Mouse (Mus musculus) spleen, postnatal 36 days (tissue): ENCODE data around the gene Ndufa12.

Experiments
- DNase-seq, 2 experiments: peaks; one replicate each; pipeline ENCODE4 v3.0.0; 2022; ENCODE audit warnings: low spot score in 2 of 2, mixed read lengths in 1 of 2

Ndufa12 gene

DNA sequence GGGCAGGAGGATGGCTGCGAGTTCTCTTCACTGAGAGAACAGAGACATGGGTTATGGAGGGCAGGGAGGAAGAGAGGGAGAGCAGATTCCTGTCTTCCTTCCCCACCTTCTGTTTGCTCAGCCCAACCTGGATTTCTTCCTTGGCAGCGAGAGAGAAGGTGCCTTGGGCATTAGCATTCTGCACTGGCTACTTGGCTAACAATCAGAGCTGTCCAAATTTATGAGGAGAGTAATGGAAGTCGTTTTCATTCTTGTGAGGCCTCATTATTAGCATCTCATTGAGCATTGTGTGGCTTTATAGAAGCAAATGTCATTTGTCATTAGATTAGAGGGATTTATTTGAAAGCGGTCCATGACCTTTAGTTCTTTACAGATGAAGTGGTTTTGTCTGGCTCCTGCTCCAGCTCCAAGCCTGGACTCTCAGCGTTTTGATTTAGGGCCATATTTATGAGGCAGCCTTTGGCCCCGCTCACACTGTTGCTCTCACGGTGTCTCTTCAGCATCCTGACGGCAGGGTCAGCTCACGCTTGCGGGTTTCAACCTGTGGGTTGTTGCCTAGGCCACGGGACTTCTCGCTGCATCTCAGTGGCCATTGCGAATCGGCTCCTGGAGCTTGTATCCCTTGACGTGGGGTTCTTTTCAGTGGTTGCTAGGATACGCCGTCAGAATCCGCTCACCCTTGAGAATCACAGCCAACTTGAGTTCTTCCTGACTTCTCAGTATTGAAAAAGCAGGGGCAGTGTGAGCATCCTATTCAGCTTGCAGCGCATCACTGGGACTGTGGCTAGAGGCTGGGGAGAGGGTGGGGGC, 31.9 kb downstream of the Ndufa12 start:
- DNase-seq = no peak

DNA sequence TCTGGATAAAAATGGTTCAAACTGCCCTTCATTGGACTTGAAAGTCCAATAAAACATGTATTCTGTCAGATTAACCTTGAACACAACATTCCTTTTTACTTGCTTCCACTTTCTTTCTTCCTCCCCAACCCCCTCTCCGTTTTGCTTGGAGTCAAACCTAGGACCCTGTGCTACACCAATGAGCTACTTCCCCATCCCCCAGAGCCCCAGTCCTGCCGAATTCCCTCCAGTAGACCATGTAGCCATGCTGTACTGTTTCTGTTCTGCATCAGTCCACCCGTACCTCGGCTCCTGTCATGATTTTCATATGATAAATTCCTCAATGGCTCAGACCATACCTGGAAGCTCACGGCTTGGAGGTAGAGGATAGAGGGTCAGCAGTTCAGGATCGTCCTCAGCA, 32.5 kb downstream of the Ndufa12 start:
- DNase-seq = no peak

DNA sequence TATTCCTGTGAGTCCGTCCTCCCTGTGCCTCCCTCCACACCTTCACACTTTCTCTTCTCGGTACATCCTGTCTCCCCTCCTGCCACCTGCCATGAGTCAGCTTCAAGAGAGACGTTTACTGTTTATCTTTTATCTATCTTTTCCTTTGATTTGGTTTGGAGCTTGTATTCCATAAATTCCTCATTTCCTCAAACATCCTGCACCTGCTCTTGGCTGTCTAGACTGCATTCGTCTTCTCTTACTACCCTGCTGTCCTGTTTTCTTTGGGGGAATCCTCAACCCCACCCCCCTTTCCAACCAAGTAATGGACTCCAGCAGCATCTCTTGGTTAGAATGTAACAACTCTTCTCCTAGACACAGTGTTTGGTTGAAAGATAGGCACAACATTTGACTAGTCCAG, 36.7 kb downstream of the Ndufa12 start:
- no peak for DNase-seq

DNA sequence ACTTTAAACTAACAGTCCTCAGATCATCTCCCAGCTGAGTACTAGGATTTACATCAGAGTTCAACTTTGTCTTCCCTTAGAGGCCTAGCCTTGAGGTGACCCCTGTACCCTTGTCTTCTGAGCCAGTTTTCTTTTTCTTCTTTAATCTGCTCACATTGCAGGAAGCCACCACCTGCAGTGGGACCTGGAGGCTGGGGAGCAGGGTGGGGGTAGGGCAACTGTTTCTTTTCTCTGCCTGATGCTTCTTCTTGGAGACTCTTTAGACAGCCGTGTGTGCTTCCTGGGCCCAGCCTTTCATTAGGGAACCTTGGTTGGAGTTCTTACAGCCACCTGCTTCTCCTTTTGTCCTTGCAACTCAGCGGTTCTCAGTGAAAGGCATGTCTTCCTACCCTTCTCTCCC, 42.8 kb downstream of the Ndufa12 start:
- DNase-seq = no peak

DNA sequence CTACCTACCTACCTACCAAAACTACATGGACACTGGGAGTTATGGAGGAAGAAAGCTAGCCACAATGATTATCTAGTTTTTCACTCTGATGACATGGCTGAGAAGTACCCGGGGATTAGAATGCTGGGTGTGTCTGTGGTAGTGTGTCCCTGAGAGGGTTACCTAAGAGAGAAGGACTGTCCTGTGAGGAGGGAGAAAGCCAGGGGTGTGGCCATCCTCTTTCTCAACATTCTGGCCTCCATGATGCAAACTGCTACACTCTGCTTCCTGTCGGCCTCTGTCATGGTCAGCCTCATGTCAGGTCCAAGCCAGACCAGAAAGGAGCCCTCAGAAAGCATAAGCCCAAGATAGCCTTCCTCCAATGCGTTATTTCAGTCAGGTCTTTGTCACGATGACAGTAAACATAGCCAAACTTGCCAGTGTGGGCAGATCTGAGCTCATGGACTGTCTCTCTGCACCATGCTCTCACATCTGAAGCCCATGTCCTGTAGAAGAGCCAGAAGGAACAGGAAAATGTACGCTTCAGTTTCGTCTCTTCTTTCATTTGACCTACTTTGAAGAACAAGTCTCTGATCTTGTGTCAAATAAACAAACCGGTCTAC, 49.3 kb downstream of the Ndufa12 start:
- no peak for DNase-seq

DNA sequence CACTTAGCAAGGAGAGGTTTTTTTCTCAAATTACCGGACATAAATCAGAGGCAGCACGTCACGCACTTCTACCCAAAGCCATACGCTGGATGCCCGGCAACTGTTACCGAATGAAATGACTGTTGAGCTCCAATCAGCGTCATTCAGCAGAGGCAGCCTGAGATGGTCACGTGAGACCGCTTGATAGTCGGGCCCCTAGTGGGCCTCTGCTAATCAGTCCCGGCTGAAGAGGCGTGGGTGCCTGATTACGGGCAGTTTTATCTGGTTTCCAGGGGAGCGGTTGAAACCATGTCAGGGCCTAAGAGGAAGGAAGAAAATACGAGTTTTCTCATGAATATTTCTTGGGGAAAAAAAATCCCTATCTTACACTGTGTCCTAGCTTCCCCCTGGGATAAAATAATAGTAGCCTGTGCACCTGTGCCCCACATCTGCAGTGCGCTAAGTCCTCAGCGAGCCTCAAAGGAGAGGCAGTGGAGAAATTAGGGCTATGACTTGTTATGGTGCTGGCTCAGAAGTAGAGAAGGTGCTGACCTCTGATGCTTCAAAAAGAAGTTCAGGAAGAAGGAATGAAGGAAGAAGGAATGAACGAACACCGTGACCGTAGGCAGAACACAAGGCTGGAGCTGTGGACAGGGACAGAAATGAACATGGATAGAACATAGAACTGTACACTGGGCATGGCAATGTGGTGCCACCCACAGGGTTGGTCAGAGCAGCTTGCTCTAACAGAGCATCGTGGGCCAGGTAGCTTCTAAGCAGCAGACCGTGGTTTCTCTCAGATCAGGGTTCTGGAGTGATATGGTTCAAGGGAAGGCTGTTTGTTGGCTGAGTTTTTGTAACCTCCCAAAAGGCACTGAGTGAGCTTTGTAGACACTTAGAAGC, 51.3 kb downstream of the Ndufa12 start:
- peak; percentile 26 to 30 for DNase-seq

DNA sequence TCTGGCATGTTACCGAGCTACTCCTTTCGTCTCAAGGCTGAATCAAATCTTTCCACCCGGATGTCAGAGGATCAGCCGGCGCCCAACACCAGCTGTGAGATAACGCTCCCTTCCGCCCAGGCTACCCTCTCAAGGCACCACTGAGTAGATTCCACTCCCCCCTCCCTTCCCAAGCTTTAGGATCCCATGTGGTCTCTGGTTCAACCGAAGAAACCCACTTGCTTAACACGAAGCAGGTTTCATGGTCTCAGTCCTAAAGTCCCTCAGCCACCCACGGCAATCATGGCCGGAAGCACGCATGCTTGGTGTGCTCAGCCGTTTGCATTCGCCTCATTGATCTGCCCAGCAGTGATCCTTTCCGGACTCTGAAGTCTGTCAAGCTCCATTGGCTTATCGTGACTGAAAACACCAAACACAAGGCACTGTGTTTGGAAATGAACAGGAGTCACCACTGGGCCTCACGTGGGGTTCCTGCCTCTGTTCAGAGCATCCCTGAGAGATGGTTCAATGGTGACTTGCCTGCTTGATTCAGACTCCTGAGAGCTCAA, 54.8 kb downstream of the Ndufa12 start:
- no peak for DNase-seq

DNA sequence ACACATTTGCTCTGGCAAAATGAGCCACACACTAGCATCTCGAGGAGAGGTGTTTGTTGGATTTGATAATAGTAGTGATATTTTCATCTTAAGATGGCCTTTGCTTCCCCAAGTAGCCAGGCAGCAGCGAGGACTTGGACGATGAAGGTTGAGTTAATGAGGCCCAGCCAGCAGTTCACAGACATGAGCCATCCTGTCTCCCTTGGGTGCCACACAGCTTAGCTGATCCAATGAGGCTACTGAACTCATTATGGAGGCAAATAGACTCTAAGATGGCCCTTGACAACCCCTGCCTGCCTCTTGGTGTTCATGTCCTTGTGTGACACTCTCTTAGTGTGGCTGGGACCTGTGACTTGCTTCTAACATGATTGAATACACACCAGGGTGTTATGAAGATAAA, 56.2 kb downstream of the Ndufa12 start:
- no peak for DNase-seq

DNA sequence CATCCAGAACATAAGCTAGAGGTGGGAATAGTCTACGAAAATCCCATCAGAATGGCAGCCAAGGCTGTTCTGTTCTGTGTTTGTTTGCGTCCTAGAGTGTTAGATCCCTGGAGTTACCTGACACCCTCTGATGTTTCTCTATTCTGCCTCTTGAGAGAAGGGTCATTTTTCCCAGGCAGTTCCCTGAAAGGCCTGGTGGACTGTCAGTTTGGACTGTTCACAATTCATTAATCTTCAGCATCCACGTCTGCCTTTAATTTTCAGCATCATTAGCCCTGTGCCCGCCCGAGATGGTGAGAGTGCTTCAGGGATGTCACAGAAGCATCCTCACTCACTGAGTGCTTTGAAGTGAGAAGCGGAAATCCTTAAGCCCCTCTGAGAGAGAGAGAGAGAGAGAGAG, 57.2 kb downstream of the Ndufa12 start:
- no peak for DNase-seq

DNA sequence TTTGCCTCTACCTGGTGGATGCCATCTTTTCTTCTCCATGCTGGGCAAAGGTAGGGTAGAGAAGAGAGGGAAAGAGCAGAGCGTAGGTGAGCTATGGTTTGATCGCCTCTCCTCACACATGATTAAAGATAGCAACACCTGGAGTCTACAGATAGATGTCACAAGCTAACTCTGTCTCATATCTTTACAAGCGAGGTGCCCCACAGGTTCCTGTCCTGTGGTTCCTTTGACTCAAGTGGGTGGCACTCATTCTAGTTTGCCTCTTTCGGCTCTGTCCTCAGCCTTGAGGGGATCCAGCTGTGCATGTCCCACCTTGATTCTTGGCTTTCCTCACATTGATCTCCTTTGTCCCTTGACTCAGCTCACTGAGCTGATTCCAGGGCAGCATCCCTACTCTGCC, 58.0 kb downstream of the Ndufa12 start:
- DNase-seq = no peak

DNA sequence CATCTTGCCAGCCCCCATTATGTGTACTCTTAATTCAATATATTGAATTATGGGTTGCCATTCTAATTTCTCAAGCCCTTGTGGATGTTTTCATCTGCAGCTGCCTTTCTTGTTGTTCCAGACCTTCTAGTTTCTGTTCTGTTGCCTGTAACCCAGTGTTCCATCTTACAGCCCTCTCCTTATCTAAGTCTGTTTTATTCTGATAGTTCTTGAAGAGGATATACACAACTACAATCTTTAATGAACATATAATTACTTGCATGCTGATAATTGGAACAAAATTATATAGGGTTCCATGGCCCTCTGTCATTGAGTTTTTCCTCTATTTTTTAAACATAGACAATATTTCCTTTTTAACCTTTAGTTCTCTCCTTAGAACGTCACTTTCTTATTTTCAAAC, 62.0 kb downstream of the Ndufa12 start:
- DNase-seq = no peak

DNA sequence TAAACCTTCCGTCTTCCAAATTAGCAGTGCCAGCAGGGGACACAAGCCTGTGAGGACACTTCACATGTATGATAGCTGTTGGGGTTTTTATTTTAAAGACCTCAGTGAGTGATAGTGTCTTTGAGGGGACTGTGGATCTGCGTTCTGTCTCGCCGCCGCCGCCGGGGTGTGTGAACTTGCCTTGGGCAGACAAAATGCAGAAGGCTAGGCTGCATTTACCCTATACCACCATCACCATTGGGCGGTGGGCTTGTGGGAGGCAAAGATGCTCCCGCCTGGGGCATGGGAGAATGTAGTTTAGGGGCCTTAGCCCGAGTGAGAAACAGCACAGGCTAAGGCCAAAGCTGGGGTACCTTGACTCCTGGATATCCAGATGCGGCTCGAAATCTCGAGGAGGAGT, 64.1 kb downstream of the Ndufa12 start:
- DNase-seq = no peak

DNA sequence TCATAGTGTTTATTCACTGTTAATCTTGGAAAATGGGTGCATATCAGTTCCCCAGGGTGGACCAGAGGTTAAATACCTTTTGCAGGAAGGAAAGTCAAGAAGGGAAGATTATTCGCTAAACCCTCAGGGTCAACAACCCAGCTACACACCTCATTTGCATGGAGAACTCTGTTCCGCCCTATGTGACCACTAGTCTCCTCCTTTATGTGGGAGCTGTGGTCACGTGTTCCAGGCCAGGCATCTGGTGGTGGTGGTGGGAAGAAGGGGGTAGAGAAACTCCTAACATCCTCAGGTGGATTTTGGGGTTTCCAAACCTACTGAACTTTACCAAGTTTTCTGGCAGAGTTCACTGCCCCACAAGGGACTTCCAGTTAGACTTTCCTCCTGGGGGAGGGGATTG, 64.7 kb downstream of the Ndufa12 start:
- no peak for DNase-seq

DNA sequence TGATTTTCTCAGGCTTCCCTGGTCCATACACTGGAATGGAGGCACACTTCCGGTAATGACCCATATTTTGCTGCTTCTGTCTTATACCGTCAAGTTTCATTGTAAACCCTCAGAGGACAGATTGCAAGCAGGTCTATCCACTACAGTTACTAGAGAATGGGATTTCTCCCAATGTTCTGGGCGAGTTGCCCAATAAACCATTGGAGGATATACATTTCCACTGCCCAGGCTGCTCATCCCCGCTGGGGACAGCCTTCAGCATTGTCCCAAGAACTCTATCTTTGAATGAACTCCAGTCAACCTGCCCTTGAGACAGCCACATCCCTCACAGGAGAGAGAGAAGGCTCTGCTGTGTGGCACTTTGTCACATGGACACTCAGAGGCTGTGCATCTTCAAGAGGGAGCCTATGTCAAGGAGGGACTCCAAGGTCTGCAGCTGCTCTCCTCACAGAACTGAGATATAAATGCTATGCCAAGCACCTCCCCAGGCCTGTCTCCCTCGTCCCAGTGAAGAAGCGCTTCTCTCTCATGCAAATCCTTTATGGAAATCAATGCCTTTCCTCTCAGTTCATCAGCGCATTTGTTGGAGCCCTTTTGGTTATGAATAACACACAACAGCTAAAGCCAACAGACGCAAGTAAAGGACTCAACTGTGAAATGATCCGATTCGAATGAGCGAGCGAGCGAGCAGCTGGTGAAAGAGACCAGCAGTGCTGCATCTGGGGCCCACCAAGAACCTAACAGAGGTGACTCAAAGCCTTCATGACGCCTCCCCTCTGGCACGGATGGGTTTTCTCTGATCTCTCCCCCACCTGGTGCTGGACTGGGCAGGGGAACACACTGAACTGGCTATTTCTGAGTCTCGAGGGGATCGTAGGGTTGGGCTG, 67.4 kb downstream of the Ndufa12 start:
- no peak for DNase-seq
